Mouse (Mus musculus) v-Abl transformed pro-B cells (cell line): Measurements from ENCODE around the gene Dnajb8.

Experiments used
- in situ Hi-C, 2 experiments: fragments of 400-800 bp; cut with MboI; formaldehyde crosslinking; loops; one replicate each; pipeline ENCODE4 v1.15.1; 2025; ENCODE audit not compliant: unreplicated experiment in 2 of 2

Gene Dnajb8

DNA sequence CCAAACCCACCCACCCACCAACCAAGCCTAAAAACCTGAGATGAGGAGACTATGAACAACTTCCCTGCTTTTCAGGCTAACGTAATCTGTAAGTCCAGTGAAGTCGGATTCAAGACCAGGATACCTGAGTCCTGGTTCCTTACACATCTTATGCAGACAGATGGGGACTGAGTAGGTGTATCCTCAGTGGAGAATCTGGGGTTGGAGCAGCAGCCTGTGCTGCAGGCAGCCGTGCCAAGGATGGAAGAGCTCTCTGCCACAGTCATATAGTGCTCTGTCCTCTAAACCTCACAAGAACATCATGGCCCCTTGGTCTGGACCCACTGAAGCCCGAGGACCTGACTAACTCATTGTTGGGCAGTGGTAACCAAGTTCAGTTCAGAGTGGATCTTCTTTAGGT, 55.2 kb downstream of the Dnajb8 start:
- in situ Hi-C loops = no loop called here

GRCm38 (mm10) chr6:88278141-88278540, 56.1 kb downstream of the Dnajb8 start:
- in situ Hi-C loops = no loop called here

GRCm38 (mm10) chr6:88290129-88290766, 68.2 kb downstream of the Dnajb8 start:
- in situ Hi-C loops = no loop called here

DNA sequence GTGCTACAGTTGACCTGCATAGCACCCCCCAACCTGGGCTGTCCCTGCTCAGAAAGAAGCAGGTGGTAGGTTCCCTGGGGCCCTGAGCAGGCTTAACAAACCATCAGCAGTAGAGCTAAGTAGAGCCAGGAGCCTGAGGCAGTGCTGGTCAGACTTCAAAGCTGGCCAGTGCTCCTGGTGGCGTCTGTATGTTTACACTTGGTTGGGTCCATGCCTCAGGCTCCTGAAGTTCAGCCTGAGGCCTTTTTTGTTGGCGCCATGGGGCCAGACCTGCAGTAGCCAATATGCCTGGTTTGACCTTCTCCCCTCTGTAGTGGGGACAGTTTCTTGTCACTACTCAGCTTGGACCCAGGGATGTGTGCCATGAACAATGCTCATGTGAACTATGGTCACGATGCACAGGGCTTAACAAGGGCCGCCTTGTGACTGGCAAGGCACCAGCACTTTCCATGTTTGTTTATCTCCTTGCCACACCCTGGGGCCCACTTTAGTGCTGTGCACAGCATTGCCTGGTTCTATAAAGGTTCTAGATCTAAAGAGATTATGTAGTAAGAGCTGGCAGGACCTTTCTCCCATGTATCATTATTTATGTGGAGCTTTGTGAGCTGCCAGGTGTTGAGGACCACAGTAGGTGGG, 70.3 kb downstream of the Dnajb8 start:
- in situ Hi-C loops = no loop called here

GRCm38 (mm10) chr6:88299491-88299890, 77.4 kb downstream of the Dnajb8 start:
- in situ Hi-C loops = no loop called here

DNA sequence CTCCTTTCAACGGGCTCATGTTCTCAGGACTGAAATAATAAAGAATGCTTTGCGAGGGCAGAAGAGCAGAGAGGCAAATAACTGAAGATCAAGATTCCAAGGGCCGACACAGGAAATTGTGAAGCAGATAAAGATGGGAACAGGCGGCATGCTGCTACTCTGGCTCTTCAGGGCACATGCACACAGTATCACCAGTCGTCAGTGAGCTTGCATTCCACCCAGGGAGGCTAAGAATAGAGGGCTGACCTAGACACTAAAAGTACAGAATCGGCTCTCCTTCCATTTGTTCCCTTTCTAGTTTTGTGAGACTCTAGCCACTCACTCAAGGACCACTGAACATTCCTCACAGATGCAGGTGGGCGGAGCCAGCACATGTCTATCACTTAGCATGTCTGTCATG, 79.2 kb downstream of the Dnajb8 start:
- in situ Hi-C loops = no loop called here
